Mouse (Mus musculus) heart, postnatal 0 days (tissue): Measurements from ENCODE around the gene Ntrk3.

Source experiments
- CTCF ChIP-seq: IDR thresholded peaks from 2 replicates; pipeline ENCODE4 v1.5.1; 2016; ENCODE audit warnings: antibody characterized with exemption, control low read depth, low read depth
- EP300 ChIP-seq: IDR thresholded peaks from 2 replicates; pipeline ENCODE4 v1.6.1; 2016; ENCODE audit warnings: antibody characterized with exemption, low read depth

GRCm38 (mm10) chr7:78179996-78180665 is 557.7 kb downstream of the Ntrk3 start:
- TF ChIP-seq CTCF (no peak), EP300 (no peak)
